Mouse (Mus musculus) thymus, postnatal 14 days (tissue): ENCODE measurements around the gene Ppp1r12c.
A peak's percentile ranks its signal among the peaks of the same experiment; 100 is the strongest.

Source experiments
- DNase-seq: peaks from one replicate; pipeline ENCODE4 v3.0.0; 2021

Gene Ppp1r12c

GRCm38 (mm10) chr7:4515853-4516252 is 14.4 kb upstream of the Ppp1r12c start:
- no peak for DNase-seq

- no peak for DNase-seq
These were observed 12.6 kb upstream of the Ppp1r12c start for GRCm38 (mm10) chr7:4513829-4514712.

DNA sequence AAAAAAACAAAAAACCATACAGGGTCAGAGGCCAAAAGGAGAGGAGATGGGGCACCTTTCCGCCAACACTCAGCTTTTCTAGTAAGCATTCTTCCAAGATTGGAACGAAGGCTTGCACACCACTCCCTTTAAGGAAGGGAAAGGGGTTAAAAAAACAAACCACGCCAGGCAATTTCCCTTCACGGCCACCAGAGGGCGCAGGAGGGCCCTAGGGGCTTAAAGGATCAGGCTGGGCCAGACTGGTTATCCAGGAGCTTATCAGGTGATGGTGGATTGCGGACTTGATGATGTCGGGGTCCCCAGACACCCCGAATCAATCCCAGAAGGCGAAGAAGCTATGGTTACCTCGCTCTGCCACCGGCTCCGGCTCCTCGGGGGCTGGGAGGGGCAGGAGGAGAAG is 11.8 kb upstream of the Ppp1r12c start:
- DNase-seq, result peak; percentile 52

- DNase-seq, result no peak
These were observed 10.2 kb upstream of the Ppp1r12c start for GRCm38 (mm10) chr7:4511489-4512224.

DNA sequence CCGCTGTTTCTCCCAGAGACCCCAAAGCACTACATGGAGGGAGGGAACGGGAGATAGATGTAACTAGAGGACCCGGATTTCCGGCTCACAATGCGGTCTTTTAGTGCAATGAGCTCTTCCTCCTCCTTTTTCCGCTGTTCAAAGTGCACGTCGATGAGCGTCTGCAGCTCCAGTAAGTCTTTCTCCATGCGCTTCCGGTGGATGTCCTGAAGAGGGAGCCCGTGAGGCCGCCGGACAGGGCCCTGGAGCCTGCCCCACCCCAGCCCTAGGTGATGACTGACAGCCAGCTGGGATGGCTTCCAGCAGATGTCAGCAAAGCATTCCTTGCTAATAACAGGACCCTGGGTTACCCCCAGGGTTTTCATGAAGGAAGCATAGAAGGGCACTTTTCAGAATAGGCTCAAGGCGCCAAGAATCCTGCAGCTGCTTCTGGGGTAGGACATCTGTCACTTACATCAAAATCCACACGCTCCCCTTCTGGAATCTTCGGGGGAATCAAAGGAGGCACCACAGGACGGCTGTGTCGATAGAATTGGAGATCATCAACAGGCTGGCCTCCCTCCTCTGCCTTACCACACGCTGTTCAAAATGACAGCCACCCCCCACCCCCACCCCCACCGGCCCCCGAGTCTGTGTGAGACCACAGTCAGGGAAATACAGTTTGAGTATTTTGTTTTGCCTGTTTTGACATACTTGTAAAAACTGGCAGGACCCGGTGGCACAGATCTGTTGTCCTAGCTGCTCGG is 8.6 kb upstream of the Ppp1r12c start:
- peak; percentile 85 for DNase-seq

DNA sequence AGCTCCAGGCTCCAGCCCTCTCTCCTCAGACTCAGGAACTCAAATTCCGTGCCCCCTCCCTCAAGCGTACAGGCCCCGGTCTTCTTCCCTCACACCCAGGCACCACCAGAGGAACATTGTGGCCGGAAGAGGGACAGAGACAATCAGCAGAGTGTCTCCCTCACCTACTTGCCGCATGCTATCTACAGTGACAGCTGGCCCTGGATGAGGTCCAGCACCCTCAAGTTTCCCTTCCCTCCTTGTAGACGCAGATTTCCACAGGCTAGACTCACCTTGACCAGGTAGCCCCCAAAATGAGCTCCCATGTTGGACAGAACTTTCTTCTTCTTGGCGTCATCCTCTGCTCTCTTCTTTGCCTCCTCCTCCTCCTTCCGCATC is 7.2 kb upstream of the Ppp1r12c start:
- no peak for DNase-seq

- no peak for DNase-seq
These were observed 6.7 kb upstream of the Ppp1r12c start for GRCm38 (mm10) chr7:4508062-4508738.

DNA sequence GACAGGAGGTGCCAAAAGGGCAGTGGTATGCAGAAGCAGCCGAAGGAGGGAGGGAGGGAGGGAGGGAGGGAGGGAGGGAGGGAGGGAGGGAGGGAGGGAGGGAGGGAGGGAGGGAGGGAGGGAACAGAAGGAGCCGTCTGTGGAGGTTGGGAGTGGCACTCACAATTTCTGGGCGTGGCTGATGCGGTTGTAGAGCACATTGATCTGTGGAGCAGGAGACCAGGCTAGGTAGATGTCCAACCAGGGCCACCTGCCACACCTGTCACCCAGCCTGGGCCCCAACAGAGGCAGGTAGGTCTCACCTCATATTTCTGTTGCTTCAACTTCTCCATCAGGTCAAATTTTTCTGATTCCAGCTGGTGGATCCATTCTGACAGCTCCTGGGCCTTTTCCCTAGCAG is 5.7 kb upstream of the Ppp1r12c start:
- no peak for DNase-seq

DNA sequence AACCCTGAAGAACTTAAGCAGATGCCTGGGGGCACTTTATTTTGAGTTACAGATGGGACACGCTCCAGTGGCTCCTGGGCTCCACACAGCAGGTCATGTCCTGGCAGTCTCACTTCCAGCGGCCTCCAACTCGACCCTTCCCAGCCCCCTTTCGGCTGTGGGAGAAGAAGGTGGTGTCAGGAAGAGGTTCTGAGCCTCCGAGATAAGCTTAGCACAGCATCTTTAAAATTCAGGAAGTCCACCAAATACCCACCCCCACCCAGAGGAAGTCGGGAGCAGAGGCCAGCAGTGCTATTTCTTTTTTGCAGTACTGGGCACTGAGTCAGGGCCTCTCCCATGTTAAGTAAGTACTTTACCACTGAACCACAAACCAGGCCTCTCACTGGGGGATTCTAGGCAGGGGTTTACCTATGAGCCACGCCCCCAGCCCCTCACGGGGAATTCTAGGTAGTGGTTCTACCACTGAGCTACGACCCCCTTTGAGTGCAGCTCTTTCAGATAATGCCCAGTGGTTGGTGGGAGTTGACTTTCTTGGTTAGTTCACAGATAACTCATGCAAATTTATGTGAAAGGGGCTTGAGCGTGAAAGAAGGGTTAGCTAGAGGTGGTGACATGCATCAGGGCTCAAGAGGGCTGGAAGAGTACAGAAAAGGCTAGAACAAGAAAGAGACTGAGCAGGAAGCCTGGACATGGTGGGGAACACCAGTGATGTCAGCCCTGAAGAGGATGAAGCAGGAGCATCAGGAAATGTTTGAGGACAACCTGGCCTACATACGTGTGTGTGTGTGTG is 3.4 kb upstream of the Ppp1r12c start:
- no peak for DNase-seq

- DNase-seq, result no peak
These were observed 2.4 kb upstream of the Ppp1r12c start for GRCm38 (mm10) chr7:4503858-4504257.

- no peak for DNase-seq
These were observed 1.6 kb upstream of the Ppp1r12c start for GRCm38 (mm10) chr7:4503100-4503499.

- peak; percentile 42 for DNase-seq
These were observed 1.1 kb upstream of the Ppp1r12c start for GRCm38 (mm10) chr7:4502421-4503090.

DNA sequence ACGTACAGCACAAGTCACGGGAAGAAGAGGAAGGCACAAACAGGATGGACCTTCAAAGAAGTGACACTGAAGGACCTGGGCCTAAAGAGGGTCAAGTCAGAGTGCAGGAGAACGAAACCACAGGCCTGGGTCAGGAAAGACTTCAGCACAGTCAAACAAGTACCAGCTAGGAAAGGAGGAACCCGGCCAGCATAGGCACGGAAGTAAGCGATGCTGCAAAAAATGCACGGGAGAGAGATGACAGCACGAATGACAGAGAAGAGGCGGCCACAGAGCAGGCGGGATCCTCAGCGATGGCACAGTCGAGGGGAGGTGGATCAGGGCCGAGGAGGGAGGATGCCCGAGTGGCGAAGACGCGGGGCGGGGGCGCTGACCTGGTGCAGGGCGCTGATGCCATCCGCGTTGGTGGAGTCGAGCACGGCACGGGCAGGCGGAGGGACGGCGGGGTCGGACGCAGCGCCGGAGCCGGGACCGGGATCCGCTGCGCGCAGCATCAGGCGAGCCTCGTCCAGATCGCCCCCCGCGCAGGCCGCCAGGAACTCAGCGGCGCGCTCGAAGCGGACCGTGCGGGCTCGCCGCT is 498 bp downstream of the Ppp1r12c start:
- peak; percentile 68 for DNase-seq

DNA sequence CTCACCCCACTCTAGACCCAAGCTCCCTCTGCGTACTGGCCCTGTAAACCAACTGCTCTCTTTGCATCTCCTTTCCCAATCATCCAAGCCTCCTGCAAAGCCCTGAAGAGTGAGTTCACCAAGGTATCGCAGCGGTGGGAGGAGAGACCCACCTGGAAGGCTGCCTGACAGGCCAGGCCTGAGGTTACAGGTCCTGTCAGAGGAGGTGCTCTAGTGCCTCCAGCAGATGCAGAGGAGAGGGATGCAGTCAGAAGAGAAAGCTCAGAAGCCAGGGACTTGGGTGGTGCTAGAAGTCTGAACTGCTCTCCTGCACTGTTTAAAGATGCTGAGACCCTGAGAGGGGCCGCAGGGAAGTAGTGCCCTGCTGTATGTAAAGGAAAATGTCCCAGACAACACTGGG is 2.4 kb downstream of the Ppp1r12c start:
- DNase-seq, result no peak

- DNase-seq, result no peak
These were observed 3.2 kb downstream of the Ppp1r12c start for GRCm38 (mm10) chr7:4498251-4498650.

DNA sequence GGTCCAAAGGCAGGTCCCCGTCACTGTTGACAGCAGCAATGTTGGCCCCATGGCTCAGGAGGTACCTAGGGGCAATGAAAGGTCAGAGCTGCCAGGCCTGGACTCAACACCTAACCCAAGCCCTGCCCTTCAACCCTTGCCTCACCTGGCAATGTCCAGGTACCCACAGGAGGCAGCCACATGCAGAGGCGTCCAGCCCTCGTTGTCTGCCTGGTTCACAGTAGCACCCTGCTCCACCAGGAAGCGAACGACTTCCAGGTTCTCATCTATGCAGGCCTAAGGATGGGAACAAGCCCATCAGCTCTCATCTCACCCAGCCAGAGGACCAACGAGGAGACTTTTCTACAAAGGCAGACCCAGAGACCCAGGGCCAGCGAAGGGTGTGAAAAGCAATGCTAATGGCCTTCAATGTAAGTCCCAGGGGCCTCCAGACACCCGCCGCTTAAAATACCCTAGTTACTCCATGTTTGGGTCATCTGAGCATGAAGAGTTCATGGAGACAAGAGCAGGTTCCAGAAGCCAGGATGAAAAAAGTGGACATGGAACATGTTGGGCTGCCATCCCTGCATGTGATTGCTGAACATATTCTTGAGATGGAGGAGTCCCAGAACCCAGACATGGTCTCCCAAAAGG is 4.1 kb downstream of the Ppp1r12c start:
- DNase-seq, result no peak

GRCm38 (mm10) chr7:4496468-4496867 is 5.0 kb downstream of the Ppp1r12c start:
- no peak for DNase-seq

- DNase-seq, result no peak
These were observed 7.5 kb downstream of the Ppp1r12c start for GRCm38 (mm10) chr7:4493991-4494390.

DNA sequence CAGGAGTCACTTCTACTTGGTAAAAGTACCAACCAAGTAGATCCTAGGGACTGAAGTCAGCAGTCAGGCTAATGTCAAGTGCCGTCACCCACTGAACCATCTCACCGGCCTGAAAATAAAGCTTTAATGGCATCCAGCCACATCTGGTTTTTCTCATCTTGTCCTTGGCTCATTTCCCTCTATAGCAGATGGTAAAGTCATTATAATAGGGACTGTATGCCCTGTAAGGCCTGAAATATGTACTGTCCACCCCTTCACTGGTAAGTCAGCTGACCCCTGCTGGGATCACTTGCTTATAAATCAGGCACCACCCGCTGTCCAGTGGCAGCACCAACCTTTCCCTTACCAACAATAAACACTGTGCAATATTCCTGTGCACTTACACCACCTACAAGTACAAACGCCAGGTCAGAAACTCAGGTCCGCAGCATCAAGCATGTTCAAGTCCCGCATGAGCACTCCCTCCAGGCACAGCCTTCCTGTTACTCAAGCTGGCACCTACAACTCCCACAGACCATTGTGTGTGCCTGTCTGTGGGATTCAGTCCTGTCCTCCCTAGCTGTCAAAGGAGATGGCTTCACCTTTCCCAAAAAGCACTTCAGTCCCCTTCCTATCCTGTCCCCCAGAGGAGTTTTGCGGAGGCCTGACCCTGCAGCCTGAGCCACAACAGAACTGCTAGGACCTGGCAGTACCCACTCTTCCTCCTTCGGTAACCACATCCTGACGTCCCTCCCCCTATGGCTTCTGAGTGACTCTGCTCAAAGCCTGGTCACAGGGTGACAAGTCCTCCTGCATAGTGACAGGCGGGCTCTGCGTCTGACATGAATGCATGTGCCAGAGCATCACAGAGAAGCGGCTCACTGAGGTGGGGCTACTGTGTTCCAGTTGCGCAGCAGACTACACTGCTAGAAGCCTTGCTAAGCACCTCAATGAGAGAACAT is 8.9 kb downstream of the Ppp1r12c start:
- DNase-seq, result peak; percentile 37
